Mouse (Mus musculus) bone marrow, adult 2 months (tissue): ENCODE measurements around the gene Josd2.

Source experiments
- CTCF ChIP-seq: fragments of 200-500 bp; IDR thresholded peaks from 2 replicates; pipeline ENCODE4 v1.5.1; 2011; ENCODE audit warnings: low read length, control low read depth; ENCODE audit not compliant: control insufficient read depth, insufficient read depth
- POLR2A ChIP-seq: fragments of 200-500 bp; IDR thresholded peaks from 2 replicates; pipeline ENCODE4 v1.6.1; 2011; ENCODE audit warnings: low read depth, mild to moderate bottlenecking, control low read depth, low read length, borderline replicate concordance; ENCODE audit not compliant: control insufficient read depth

- TF ChIP-seq POLR2A (no peak), CTCF (no peak)
Measured at GRCm38 (mm10) chr7:44462218-44463055, 5.3 kb upstream of the Josd2 start.
